Mouse (Mus musculus) liver, embryonic 14.5 days (tissue): Measurements from ENCODE around the gene Kxd1. TPM values are rescaled to one million over a fixed set of nuclear protein-coding genes. Genes with fewer than 3 reads are reported as not detected.

Experiments used
- ATAC-seq: fragments of 200-750 bp; cut with Nextera tagmentation; 2 replicates; pipeline ENCODE4 v1.8.0; 2017; ENCODE audit warnings: moderate number of reproducible peaks, mild to moderate bottlenecking, moderate library complexity; ENCODE audit not compliant: insufficient read depth
- DNase-seq, 3 experiments: peaks; one replicate each; pipeline ENCODE4 v3.0.0-alpha.2; 2012 to 2013; ENCODE audit warnings: low read depth in 3 of 3, low spot score in 3 of 3
- H3K27ac ChIP-seq: fragments of 300-500 bp; sonication (generic); 2 replicates; pipeline ENCODE4 v1.5.1; 2014; ENCODE audit warnings: moderate library complexity, mild to moderate bottlenecking, control low read depth, inconsistent platforms
- H3K27me3 ChIP-seq: fragments of 300-500 bp; sonication (generic); 2 replicates; pipeline ENCODE4 v1.6.1; 2014; ENCODE audit warnings: mild to moderate bottlenecking, low read length, moderate library complexity; ENCODE audit not compliant: control insufficient read depth, insufficient read depth
- H3K36me3 ChIP-seq: fragments of 300-500 bp; sonication (generic); replicated peaks from 2 replicates; pipeline ENCODE4 v1.6.1; 2014; ENCODE audit warnings: low read depth; ENCODE audit not compliant: control insufficient read depth, insufficient read depth
- H3K4me1 ChIP-seq, 2 experiments: fragments of 200-500 bp in 1 of 2; fragments of 300-500 bp in 1 of 2; sonication (generic) in 1 of 2; replicated peaks; 2 replicates each; pipeline ENCODE4 v1.6.1; 2012 to 2014; ENCODE audit warnings: antibody characterized with exemption in 1 of 2, inconsistent platforms in 1 of 2, low read length in 1 of 2; ENCODE audit not compliant: control insufficient read depth in 2 of 2, insufficient read depth in 2 of 2
- H3K4me2 ChIP-seq: fragments of 300-500 bp; sonication (generic); 2 replicates; pipeline ENCODE4 v1.6.1; 2014; ENCODE audit warnings: low read depth, mild to moderate bottlenecking, control low read depth, moderate library complexity
- H3K4me3 ChIP-seq, 2 experiments: fragments of 200-500 bp in 1 of 2; fragments of 300-500 bp in 1 of 2; sonication (generic) in 1 of 2; 2 replicates each; pipeline ENCODE4 v1.5.1; 2012 to 2014; ENCODE audit warnings: low read depth in 2 of 2, low read length in 2 of 2, mild to moderate bottlenecking in 2 of 2, control low read depth in 1 of 2, inconsistent platforms in 1 of 2, moderate library complexity in 1 of 2; ENCODE audit not compliant: insufficient read depth in 1 of 2
- H3K9ac ChIP-seq: fragments of 300-500 bp; sonication (generic); replicated peaks from 2 replicates; pipeline ENCODE4 v1.6.1; 2014; ENCODE audit warnings: mild to moderate bottlenecking, control low read depth, moderate library complexity
- H3K9me3 ChIP-seq: fragments of 300-500 bp; sonication (generic); 2 replicates; pipeline ENCODE4 v1.6.1; 2016; ENCODE audit warnings: low read length, mixed read lengths; ENCODE audit not compliant: control insufficient read depth
- CTCF ChIP-seq: IDR thresholded peaks from 2 replicates; pipeline ENCODE4 v1.5.1; 2016; ENCODE audit warnings: antibody characterized with exemption, low read depth, control low read depth
- EP300 ChIP-seq: IDR thresholded peaks from 2 replicates; pipeline ENCODE4 v1.6.1; 2016; ENCODE audit warnings: antibody characterized with exemption, low read depth
- WGBS: fragments of 180-500 bp; shearing (Covaris S2); extraction: QIAGEN DNeasy Blood & Tissue Kit; methylation state at CpG from one replicate; pipeline ENCODE4 v1.1.7; 2014; ENCODE audit not compliant: insufficient replicate concordance; 5-methylcytosine and 5-hydroxymethylcytosine counted together
- polyA plus RNA-seq, 2 experiments: library from polyadenylated mRNA; depleted of rRNA in 1 of 2; stranded (reverse) in 1 of 2; unstranded in 1 of 2; fragments of >200 nt; fragmentation: Nextera tagmentation in 1 of 2; extraction: Ambion mirVana in 1 of 2; gene quantifications; 2 replicates each; pipeline versions ENCODE4 v1.2.1 to v1.2.3; 2012 to 2014

Gene Kxd1
- polyA plus RNA-seq, 2 experiments = 28.9 to 32.6 TPM

DNA sequence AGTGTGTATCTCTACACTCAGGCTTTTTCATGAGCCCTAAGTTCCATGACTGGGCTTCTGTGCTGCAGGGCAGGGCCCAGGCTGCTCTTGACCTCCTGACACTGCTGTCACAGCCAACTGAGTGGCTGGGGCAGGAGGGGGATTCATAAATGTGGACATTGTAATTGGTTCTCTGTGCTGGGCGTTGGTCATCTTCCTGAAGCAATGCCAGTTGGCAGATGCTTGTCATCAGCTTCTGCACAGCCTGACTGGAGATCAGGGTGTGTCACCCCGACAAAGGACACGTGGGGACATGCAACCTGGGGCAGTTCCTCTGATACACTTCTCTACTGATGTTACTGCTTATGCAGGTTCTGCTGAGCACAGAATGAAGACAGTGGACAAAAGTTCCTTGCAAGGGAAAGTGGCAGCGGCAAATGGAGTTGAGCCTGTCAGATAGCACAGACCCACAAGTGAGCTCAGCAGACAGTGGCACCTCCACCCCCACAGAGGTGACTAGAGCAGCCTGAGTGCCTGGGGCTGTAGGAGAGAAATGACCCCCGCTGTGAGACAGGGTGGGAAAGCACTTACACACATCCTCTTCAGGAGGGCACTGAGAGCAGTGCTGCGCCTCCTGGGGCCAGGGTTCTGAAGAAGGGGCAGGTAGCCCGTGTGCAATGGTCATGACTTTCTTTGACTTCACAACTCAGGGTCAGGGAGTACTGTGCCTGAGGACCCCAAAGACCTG lies 34.2 kb upstream of the Kxd1 start:
- Histone ChIP-seq H3K27ac (no peak overlapping the region), H3K9ac (no peak overlapping the region), H3K36me3 (no peaks in the 10 kb centered on the region), H3K27me3 (no peaks in the 10 kb centered on the region), H3K4me2 (no peak overlapping the region), H3K4me3 (no peak overlapping the region), H3K4me1 (peaks cover 19 to 63% of the 10 kb centered on the region in 2 experiments), H3K9me3 (no peaks in the 10 kb centered on the region)
- WGBS = 52% methylated on average over 7 of the region's 7 CpGs
- ATAC-seq (0 out of 2 replicates have a peak, but pooled peaks have one; percentile 36), DNase-seq (no peak)
- TF ChIP-seq EP300 (no peak), CTCF (no peak)

DNA sequence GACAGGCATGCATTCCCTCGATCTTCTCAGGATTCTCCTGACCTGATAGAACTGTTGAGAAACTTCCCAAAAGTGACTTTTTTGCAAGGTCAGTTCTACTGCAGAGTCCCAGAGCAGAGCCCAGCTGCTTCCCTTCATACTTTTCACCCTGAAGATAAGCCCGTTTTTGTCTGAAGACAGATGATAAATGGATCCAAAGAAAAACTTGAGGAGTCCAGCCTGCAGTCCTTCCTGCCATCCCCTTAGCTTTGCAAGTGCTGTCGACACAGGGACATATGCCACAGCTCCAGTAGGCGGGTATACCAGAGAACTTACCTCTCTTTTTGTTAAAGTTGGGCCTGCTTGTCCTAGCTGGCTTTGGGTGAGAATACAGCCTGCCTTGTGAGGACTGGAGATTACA lies 33.6 kb upstream of the Kxd1 start:
- WGBS = 29% methylated on average over 4 of the region's 4 CpGs
- Histone ChIP-seq H3K9ac (no peak overlapping the region), H3K4me3 (no peak overlapping the region), H3K9me3 (no peaks in the 10 kb centered on the region), H3K27ac (no peak overlapping the region; the same call in 1 of the 2 replicates), H3K4me1 (peaks cover 19 to 66% of the 10 kb centered on the region in 2 experiments), H3K4me2 (no peak overlapping the region), H3K27me3 (no peaks in the 10 kb centered on the region), H3K36me3 (no peaks in the 10 kb centered on the region)
- ATAC-seq = peak; percentile 2; the same call in 1 of the 2 replicates
- no peak for TF ChIP-seq EP300
- TF ChIP-seq CTCF = no peak
- DNase-seq = no peak

DNA sequence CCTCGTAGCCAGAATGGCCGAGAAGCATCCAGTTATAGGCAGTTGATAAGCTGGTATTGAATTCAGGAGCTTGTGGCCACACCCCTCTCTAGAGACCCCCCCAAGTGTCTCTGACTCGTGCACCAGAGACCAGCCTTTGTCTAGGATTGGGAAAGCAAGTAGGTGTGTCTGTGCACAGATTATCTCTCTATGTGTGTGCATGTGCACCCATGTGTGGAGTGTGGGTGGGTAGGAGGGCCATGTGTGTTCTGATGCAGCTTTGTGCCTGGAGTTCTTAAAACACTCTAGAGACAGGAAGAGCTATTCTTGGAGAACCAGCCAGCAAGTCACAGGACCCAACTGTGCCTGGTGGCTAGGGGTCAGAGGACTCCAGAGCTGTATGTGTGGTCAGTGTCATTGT lies 32.8 kb upstream of the Kxd1 start:
- no peak for TF ChIP-seq EP300
- H3K4me2 ChIP-seq = no peak overlapping the region
- H3K4me3 ChIP-seq = no peak overlapping the region
- H3K9me3 ChIP-seq = no peaks in the 10 kb centered on the region
- H3K9ac ChIP-seq = no peak overlapping the region
- H3K36me3 ChIP-seq = no peaks in the 10 kb centered on the region
- H3K27ac ChIP-seq = no peak overlapping the region
- DNase-seq = no peak
- no peaks in the 10 kb centered on the region for H3K27me3 ChIP-seq
- ATAC-seq = no peak
- H3K4me1 ChIP-seq = peaks cover 17 to 70% of the 10 kb centered on the region in 2 experiments
- WGBS = 50% methylated on average over 3 of the region's 3 CpGs

DNA sequence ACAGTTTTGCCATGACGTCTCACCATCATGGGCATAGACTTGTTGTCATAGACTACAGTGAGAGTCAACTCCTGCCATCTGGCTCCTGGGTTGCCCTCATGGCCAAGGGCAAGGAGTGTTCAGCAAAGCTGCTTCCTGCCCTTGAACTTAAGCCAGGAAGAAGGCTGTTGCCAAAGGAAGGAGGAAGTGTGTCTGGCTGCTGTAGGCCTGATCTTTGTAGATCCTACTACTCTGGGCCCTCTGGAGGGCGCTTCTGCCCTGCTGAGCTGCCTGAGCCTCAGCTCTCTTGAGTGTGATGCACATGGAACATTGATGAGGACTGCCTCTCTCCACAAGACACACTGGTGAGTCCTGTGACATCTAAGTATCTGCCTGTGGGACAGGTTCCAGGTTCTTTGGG lies 32.3 kb upstream of the Kxd1 start:
- Histone ChIP-seq H3K4me3 (no peak overlapping the region), H3K27ac (no peak overlapping the region), H3K4me1 (peaks cover 17 to 68% of the 10 kb centered on the region in 2 experiments), H3K27me3 (no peaks in the 10 kb centered on the region), H3K36me3 (no peaks in the 10 kb centered on the region), H3K9me3 (no peaks in the 10 kb centered on the region), H3K9ac (no peak overlapping the region), H3K4me2 (no peak overlapping the region)
- ATAC-seq (0 out of 2 replicates have a peak, but pooled peaks have one; percentile 17), DNase-seq (no peak)
- 42% methylated on average over 2 of the region's 2 CpGs for WGBS
- TF ChIP-seq EP300 (no peak), CTCF (peak; percentile 68)

DNA sequence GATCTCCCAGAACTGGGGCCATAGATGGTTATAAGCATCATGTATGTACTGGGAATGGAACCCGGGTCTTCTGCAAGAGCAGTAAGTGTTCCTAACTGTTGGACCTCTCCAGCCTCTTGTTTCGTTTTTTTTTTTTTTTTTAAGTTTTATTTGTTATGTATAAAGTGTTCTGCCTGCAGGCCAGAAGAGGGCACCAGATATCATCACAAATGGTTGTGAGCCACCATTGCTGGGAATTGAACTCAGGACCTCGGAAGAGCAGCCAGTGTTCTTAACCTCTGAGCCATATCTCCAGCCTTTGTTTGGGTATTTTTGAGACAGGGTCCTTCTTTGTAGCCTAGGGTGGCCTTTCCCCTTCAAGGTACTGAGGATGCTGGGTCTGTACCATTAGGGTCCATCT lies 31.2 kb upstream of the Kxd1 start:
- 46% methylated on average over 3 of the region's 3 CpGs for WGBS
- peaks cover 17 to 68% of the 10 kb centered on the region in 2 experiments for H3K4me1 ChIP-seq
- DNase-seq (no peak), ATAC-seq (no peak)
- H3K27ac ChIP-seq = no peak overlapping the region
- H3K4me2 ChIP-seq = no peak overlapping the region
- no peaks in the 10 kb centered on the region for H3K36me3 ChIP-seq
- no peaks in the 10 kb centered on the region for H3K27me3 ChIP-seq
- no peaks in the 10 kb centered on the region for H3K9me3 ChIP-seq
- TF ChIP-seq EP300 (no peak), CTCF (peak; percentile 52)
- H3K4me3 ChIP-seq = no peak overlapping the region
- no peak overlapping the region for H3K9ac ChIP-seq
